Mouse (Mus musculus) adipocyte (in vitro differentiated cells): ENCODE measurements around the gene Wdr6.

ENCODE experiments used
- DNase-seq: peaks from one replicate; pipeline ENCODE4 v3.0.0-alpha.2; 2016; ENCODE audit warnings: low spot score

Wdr6 gene

GRCm38 (mm10) chr9:108523341-108523740 lies 55.2 kb downstream of the Wdr6 start:
- no peak for DNase-seq
